Mouse (Mus musculus): Measurements from ENCODE around the gene Fam205c. TPM values are rescaled to one million over a fixed set of nuclear protein-coding genes. Genes with fewer than 3 reads are reported as not detected.
"Not testable (repeated sequence)": the region's sequence is repeated elsewhere in the genome, so short reads cannot be mapped to it uniquely, and the experiment has no call there.

Gene Fam205c
- polyA plus RNA-seq, 1 experiment = not detected

DNA sequence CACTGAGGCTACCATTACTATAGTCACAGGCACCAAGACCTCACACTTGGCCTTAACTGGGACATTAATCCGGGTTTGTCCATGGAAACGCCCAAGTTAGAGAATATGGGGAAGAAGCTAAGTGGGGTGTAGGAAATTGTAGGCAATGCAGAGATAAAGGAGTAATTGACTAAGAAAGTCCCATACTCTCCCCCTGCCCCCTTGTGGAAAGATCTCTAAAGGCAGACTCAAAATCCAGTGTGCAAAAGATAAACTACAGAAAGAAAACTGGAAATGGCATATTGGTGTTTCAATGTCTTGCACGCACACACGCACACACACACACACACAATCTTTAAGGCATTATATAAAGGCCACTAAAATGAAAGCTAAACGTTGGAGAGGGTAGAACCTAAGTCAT, 3.3 kb downstream of the Fam205c start:
- no peak overlapping the region for H3K4me3 ChIP-seq (ENCODE audit: insufficient read depth, low read depth, low read length)
- TF ChIP-seq POLR2A (IDR thresholded peaks at IDR 0.05; ENCODE audit: insufficient read depth, low read depth, low read length) (no peak), CTCF (IDR thresholded peaks at IDR 0.05; ENCODE audit: insufficient read depth, low read depth, low read length) (no peak)
- WGBS = 72% methylated on average over 5 of the region's 5 CpGs
- H3K27ac ChIP-seq (ENCODE audit: insufficient read depth, low read depth, low read length) = no peak overlapping the region
- H3K4me1 ChIP-seq (ENCODE audit: control insufficient read depth, insufficient read depth, low read length) = no peaks in the 10 kb centered on the region

DNA sequence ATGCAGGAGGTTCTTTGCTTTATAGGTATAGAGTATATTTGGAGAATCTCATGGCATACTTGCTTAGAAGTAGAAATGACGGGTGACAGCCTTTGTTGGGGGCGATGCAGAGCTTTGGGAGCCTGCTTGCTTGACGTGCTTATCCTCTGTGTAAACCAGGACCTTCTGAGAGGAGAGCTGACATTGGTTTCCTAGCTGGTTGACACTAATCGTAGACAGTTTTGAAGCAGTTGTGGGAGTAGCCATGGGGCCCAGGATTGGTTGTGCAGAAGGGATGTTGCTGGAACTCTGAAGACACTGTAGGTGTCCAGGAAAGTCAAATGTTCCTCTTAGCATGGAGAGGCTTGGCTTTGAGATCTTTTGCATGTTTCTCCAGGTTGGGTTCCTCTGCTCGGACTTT, 5.8 kb downstream of the Fam205c start:
- no peak overlapping the region for H3K27ac ChIP-seq (ENCODE audit: insufficient read depth, low read depth, low read length)
- 95% methylated on average over 5 of the region's 5 CpGs for WGBS
- no peaks in the 10 kb centered on the region for H3K4me1 ChIP-seq (ENCODE audit: control insufficient read depth, insufficient read depth, low read length)
- TF ChIP-seq CTCF (IDR thresholded peaks at IDR 0.05; ENCODE audit: insufficient read depth, low read depth, low read length) (no peak), POLR2A (IDR thresholded peaks at IDR 0.05; ENCODE audit: insufficient read depth, low read depth, low read length) (no peak)
- H3K4me3 ChIP-seq (ENCODE audit: insufficient read depth, low read depth, low read length) = no peak overlapping the region

DNA sequence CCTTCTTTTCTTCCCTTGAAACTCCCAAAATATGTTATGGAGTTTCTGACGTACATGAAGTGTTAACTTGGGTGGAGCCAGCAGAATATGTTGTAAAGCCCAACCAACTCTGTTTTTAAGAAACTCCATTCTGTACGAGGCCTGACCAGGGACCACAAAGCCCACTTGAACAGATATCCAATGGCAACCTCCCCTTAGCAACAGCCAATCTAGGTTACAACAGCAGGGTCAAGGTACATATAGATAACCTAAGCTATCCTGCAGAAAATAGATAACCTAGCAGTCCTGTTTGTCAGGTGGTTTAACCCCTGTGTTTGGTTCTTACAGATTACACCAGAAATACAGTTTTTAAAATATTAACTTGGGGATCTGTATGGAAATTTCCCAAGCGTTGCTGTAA, 6.6 kb downstream of the Fam205c start:
- H3K4me1 ChIP-seq (ENCODE audit: control insufficient read depth, insufficient read depth, low read length) = no peaks in the 10 kb centered on the region
- no peak overlapping the region for H3K4me3 ChIP-seq (ENCODE audit: insufficient read depth, low read depth, low read length)
- 82% methylated on average over 3 of the region's 3 CpGs for WGBS
- TF ChIP-seq POLR2A (IDR thresholded peaks at IDR 0.05; ENCODE audit: insufficient read depth, low read depth, low read length) (no peak), CTCF (IDR thresholded peaks at IDR 0.05; ENCODE audit: insufficient read depth, low read depth, low read length) (no peak)
- H3K27ac ChIP-seq (ENCODE audit: insufficient read depth, low read depth, low read length) = no peak overlapping the region

DNA sequence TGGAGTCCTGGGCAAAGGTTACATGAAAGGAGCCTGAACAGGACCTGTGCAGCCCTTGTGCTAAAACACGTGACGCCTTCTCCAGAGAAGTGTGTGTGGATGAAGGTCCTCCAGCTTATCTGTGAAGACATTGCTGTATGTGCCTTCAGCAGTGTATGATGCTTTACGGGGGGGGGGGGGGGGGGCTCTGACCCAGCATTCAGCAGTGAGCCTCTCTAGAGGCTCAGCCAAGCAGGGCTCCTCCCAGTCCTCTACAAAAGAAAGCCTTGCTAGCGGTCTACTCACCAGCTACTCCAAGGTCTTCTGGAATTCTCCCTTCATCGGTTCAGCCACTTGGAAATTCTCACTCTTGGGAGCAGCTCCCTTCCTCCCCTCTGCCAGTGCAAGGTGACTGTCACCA, 10.5 kb downstream of the Fam205c start:
- H3K27ac ChIP-seq (ENCODE audit: insufficient read depth, low read depth, low read length); H3K4me1 ChIP-seq (ENCODE audit: control insufficient read depth, insufficient read depth, low read length); H3K4me3 ChIP-seq (ENCODE audit: insufficient read depth, low read depth, low read length): not testable (repeated sequence)
- WGBS = 85% methylated on average over 5 of the region's 5 CpGs

DNA sequence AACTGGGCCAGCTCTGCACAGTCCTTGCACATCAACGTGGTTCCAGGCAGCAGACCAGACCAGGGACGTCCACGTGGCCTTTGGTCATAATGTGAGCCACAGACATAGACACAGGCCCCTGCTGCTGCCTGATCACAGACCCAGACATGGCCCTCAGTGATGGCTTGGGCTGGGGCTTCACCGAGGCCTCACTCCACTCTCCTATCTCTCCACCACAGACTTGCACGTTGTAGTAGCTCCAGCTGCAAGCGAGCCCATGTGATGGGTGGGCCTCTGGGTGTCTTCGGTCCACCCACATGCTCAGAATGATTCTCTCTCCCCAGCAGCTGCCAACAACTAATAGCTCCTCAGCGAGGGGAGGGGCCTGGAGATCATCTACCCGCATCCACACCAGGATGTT, 13.6 kb downstream of the Fam205c start:
- H3K27ac ChIP-seq (ENCODE audit: insufficient read depth, low read depth, low read length); H3K4me1 ChIP-seq (ENCODE audit: control insufficient read depth, insufficient read depth, low read length); H3K4me3 ChIP-seq (ENCODE audit: insufficient read depth, low read depth, low read length): not testable (repeated sequence)
- 48% methylated on average over 9 of the region's 9 CpGs for WGBS

DNA sequence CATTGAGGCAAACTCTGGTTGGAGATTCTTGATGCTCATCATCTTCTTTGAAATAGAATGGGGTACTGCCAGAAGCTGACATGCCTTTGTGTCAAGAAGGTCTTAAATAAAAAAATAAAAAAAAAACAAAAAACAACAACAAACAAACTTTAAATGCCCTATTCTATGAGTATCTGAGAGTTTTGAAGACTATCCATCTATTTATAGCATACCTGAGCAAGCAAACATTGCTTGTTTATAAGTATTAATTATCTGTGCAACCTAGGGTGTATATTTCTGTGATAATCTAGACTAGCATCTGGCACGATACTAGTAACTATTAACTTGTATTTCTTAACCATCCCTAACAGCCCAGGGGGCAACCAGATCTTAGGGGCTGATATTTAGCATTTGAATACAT, 17.4 kb downstream of the Fam205c start, which contains the start of gene Gm12394:
Gene Gm12394 (minus strand): TSS at position 101 of the 400 bp plus-strand sequence.
- 91% methylated on average over 1 of the region's 1 CpGs for WGBS
- H3K4me1 ChIP-seq (ENCODE audit: control insufficient read depth, insufficient read depth, low read length); H3K4me3 ChIP-seq (ENCODE audit: insufficient read depth, low read depth, low read length); H3K27ac ChIP-seq (ENCODE audit: insufficient read depth, low read depth, low read length): not testable (repeated sequence)

DNA sequence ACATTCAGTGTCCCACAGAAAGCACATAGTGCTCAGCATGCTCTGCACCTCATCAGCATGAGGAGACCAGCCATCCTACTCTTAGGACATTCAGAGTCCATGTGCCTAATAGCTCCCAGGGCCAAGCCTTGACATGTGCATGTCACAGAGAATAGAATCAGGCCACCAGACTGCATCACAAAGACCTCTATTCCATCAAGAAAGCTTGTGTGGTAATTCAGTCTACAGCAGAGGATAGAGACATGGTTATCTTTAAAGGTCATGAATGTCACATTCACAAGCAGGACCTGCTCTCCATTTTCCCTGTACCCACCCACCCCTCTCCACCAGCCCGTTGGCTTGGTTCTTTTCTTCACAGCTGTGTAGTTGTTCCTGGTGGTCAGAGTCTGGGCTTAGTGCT, 20.2 kb downstream of the Fam205c start, which contains the start of gene Fam205a1:
Gene Fam205a1 (minus strand): TSS at position 101 of the 400 bp plus-strand sequence.
- not testable (repeated sequence) for H3K27ac ChIP-seq (ENCODE audit: insufficient read depth, low read depth, low read length); H3K4me1 ChIP-seq (ENCODE audit: control insufficient read depth, insufficient read depth, low read length); H3K4me3 ChIP-seq (ENCODE audit: insufficient read depth, low read depth, low read length)
- 88% methylated on average over 1 of the region's 1 CpGs for WGBS

Other genes starting within 250 kb of the Fam205c start
- gene Gm2564, start 244.5 kb downstream of the Fam205c start, polyA plus RNA-seq (2012; ENCODE audit: insufficient read depth, insufficient read length, low replicate concordance, missing spikeins) = not detected in 2 replicates
- gene Ccl27b, start 219.0 kb downstream of the Fam205c start, polyA plus RNA-seq (2012; ENCODE audit: insufficient read depth, insufficient read length, low replicate concordance, missing spikeins) = not detected in 2 replicates
- not detected in 2 replicates for gene Il11ra2, start 212.3 kb downstream of the Fam205c start, polyA plus RNA-seq (2012; ENCODE audit: insufficient read depth, insufficient read length, low replicate concordance, missing spikeins)
- gene 4930578G10Rik, start 138.7 kb downstream of the Fam205c start, polyA plus RNA-seq (2012; ENCODE audit: insufficient read depth, insufficient read length, low replicate concordance, missing spikeins) = not detected in 2 replicates
- gene Ccl19, start 117.7 kb downstream of the Fam205c start, polyA plus RNA-seq (2012; ENCODE audit: insufficient read depth, insufficient read length, low replicate concordance, missing spikeins) = not detected in 2 replicates
- gene Ccl21a, start 100.2 kb downstream of the Fam205c start, polyA plus RNA-seq (2012; ENCODE audit: insufficient read depth, insufficient read length, low replicate concordance, missing spikeins) = not detected in 2 replicates
- not detected in 2 replicates for gene Fam205a1, start 20.3 kb downstream of the Fam205c start, polyA plus RNA-seq (2012; ENCODE audit: insufficient read depth, insufficient read length, low replicate concordance, missing spikeins)
- not detected in 2 replicates for gene Gm12394, start 17.5 kb downstream of the Fam205c start, polyA plus RNA-seq (2012; ENCODE audit: insufficient read depth, insufficient read length, low replicate concordance, missing spikeins)
- gene Phf24, start 42.4 kb upstream of the Fam205c start, polyA plus RNA-seq (2012; ENCODE audit: insufficient read depth, insufficient read length, low replicate concordance, missing spikeins) = not detected in 2 replicates
- 176 TPM in 1 of 2 replicates, not detected in the other for gene Dnajb5, start 75.6 kb upstream of the Fam205c start, polyA plus RNA-seq (2012; ENCODE audit: insufficient read depth, insufficient read length, low replicate concordance, missing spikeins)
- not detected in 2 replicates for gene 1700022I11Rik, start 95.4 kb upstream of the Fam205c start, polyA plus RNA-seq (2012; ENCODE audit: insufficient read depth, insufficient read length, low replicate concordance, missing spikeins)
- 261 and 1,669 TPM in 2 replicates for gene Vcp, start 126.3 kb upstream of the Fam205c start, polyA plus RNA-seq (2012; ENCODE audit: insufficient read depth, insufficient read length, low replicate concordance, missing spikeins)
- not detected in 2 replicates for gene Fancg, start 136.3 kb upstream of the Fam205c start, polyA plus RNA-seq (2012; ENCODE audit: insufficient read depth, insufficient read length, low replicate concordance, missing spikeins)
- gene Pigo, start 151.6 kb upstream of the Fam205c start, polyA plus RNA-seq (2012; ENCODE audit: insufficient read depth, insufficient read length, low replicate concordance, missing spikeins) = not detected in 2 replicates
- gene Stoml2, start 157.5 kb upstream of the Fam205c start, polyA plus RNA-seq (2012; ENCODE audit: insufficient read depth, insufficient read length, low replicate concordance, missing spikeins) = not detected in 2 replicates
- gene Fam214b, start 172.0 kb upstream of the Fam205c start, polyA plus RNA-seq (2012; ENCODE audit: insufficient read depth, insufficient read length, low replicate concordance, missing spikeins) = not detected in 2 replicates
- not detected in 2 replicates for gene Unc13b, start 184.7 kb upstream of the Fam205c start, polyA plus RNA-seq (2012; ENCODE audit: insufficient read depth, insufficient read length, low replicate concordance, missing spikeins)